Comparison of ENCODE assay signal across 8 mouse cellular contexts in genomic region chr7:19094826-19095750, GRCm38 (mm10). TPM values are rescaled to one million over a fixed set of nuclear protein-coding genes. Genes with fewer than 3 reads are reported as not detected.
DNase-seq lines count a peak whose midpoint lies in the region; ATAC-seq and TF ChIP-seq lines count a peak whose summit lies in the region.

No protein-coding gene starts in this region.

- under 1% methylated on average over 87 of the region's 87 CpGs for WGBS in intestine, embryonic 16.5 days
- under 1% methylated on average over 83 of the region's 87 CpGs for WGBS in lung, adult 2 months
- 1% methylated on average over 87 of the region's 87 CpGs for WGBS in olfactory bulb, adult 2 months

- 0 out of 2 replicates have a peak, but pooled peaks have one; percentile 0 for ATAC-seq in intestine, embryonic 16.5 days

- no peaks in the 10 kb centered on the region for H3K9me3 ChIP-seq in intestine, embryonic 16.5 days (ENCODE audit: control insufficient read depth, low read length)

- peak overlapping the region; percentile 96 for H3K27ac ChIP-seq in intestine, embryonic 16.5 days (ENCODE audit: low read length)
- H3K27ac ChIP-seq in olfactory bulb, adult 2 months (ENCODE audit: insufficient read depth, low read depth, low read length), result no peak overlapping the region

- TF ChIP-seq POLR2A in lung, adult 2 months (IDR thresholded peaks at IDR 0.05; ENCODE audit: borderline replicate concordance, extremely low read depth, low read depth, low read length), result peak; percentile 12; the same call in 1 of the 2 replicates
- no peak for TF ChIP-seq POLR2A in olfactory bulb, adult 2 months (IDR thresholded peaks at IDR 0.05; ENCODE audit: insufficient read depth, low read depth, low read length)

- peaks cover 2% of the 10 kb centered on the region; the same call in 1 of the 2 replicates for H3K36me3 ChIP-seq in intestine, embryonic 16.5 days (ENCODE audit: control insufficient read depth, insufficient read depth, low read length)

- H3K4me3 ChIP-seq in intestine, embryonic 16.5 days (ENCODE audit: low read length), result peak overlapping the region; percentile 78
- H3K4me3 ChIP-seq in lung, adult 2 months (replicated peaks; ENCODE audit: extremely low read depth, low read depth, low read length), result peak overlapping the region; percentile 82
- H3K4me3 ChIP-seq in olfactory bulb, adult 2 months (ENCODE audit: insufficient read depth, low read depth, low read length), result peak overlapping the region; percentile 54

- H3K9ac ChIP-seq in intestine, embryonic 16.5 days (ENCODE audit: low read depth, low read length), result peak overlapping the region; percentile 87

- TF ChIP-seq CTCF in lung, adult 2 months (IDR thresholded peaks at IDR 0.05; ENCODE audit: insufficient read depth, low read length), result no peak
- TF ChIP-seq CTCF in olfactory bulb, adult 2 months (IDR thresholded peaks at IDR 0.05; ENCODE audit: insufficient read depth, low read depth, low read length), result no peak

- peak; percentile 48 for DNase-seq in left cerebral cortex, postnatal 4 days
- no peak for DNase-seq in left cerebral cortex, adult 8-10 months (ENCODE audit: low spot score in 2 of 2)
- DNase-seq in adrenal gland, postnatal 14 days, result peak; percentile 83
- DNase-seq in gastrocnemius, postnatal 10 days, result peak; percentile 72
- peak; percentile 69 for DNase-seq in lung, adult 2 months
- DNase-seq in layer of hippocampus, adult 8-10 months (ENCODE audit: low spot score in 2 of 2), result no peak

- no peaks in the 10 kb centered on the region for H3K27me3 ChIP-seq in intestine, embryonic 16.5 days (replicated peaks; ENCODE audit: control insufficient read depth, insufficient read depth, low read length)

- intact Hi-C loops in left cerebral cortex, postnatal 4 days (cut with DNase I), result no loop called here

- H3K4me1 ChIP-seq in intestine, embryonic 16.5 days (ENCODE audit: control insufficient read depth, insufficient read depth, low read length), result peaks cover 44% of the 10 kb centered on the region
- peaks cover 4% of the 10 kb centered on the region; the same call in 1 of the 2 replicates for H3K4me1 ChIP-seq in lung, adult 2 months (ENCODE audit: control insufficient read depth, insufficient read depth, low read length)
- peaks cover 36% of the 10 kb centered on the region for H3K4me1 ChIP-seq in olfactory bulb, adult 2 months (ENCODE audit: control insufficient read depth, insufficient read depth, low read length)

- peak overlapping the region; percentile 93 for H3K4me2 ChIP-seq in intestine, embryonic 16.5 days (ENCODE audit: low read depth, low read length)

RNA-seq across cellular contexts. Expression of gene Six5, which starts 0.7 kb away (rescaled TPM):
- 1 to 10 TPM; 2.2 to 3.3 TPM for total RNA-seq in left cerebral cortex, postnatal 4 days (2021)
- 1 to 10 TPM; 2.0 to 2.5 (median 2.3) TPM for total RNA-seq in left cerebral cortex, adult 8-10 months (2022)
- 13.3 and 15.3 TPM in 2 replicates for total RNA-seq in adrenal gland, postnatal 14 days (2021)
- 1 to 10 TPM; 5.3 to 7.8 TPM for total RNA-seq in gastrocnemius, postnatal 10 days (2021)
- 7.3 and 7.5 TPM in 2 replicates for polyA plus RNA-seq in intestine, embryonic 16.5 days (2015; fragmentation: Nextera tagmentation; extraction: Ambion mirVana)
- 39.6 and 47.2 TPM in 2 replicates for polyA plus RNA-seq in lung, adult 2 months (2012; rRNA removed)
- not detected in 2 replicates for polyA plus RNA-seq in olfactory bulb, adult 2 months (2012; ENCODE audit: insufficient read depth, insufficient read length, low replicate concordance, missing spikeins)
- 1 to 10 TPM; 2.0 to 3.7 (median 3.6) TPM for total RNA-seq in layer of hippocampus, adult 8-10 months (2022)

RNA-seq across cellular contexts. Expression of gene Dmpk, which starts 11.4 kb away (rescaled TPM):
- total RNA-seq in left cerebral cortex, postnatal 4 days (2021), result 10 to 100 TPM; 45.3 to 46.5 TPM
- 10 to 100 TPM; 25.0 to 39.7 (median 31.6) TPM for total RNA-seq in left cerebral cortex, adult 8-10 months (2022)
- 64.2 and 65.6 TPM in 2 replicates for total RNA-seq in adrenal gland, postnatal 14 days (2021)
- total RNA-seq in gastrocnemius, postnatal 10 days (2021), result 100 to 1,000 TPM; 256 to 267 TPM
- 54.6 and 59.3 TPM in 2 replicates for polyA plus RNA-seq in intestine, embryonic 16.5 days (2015; fragmentation: Nextera tagmentation; extraction: Ambion mirVana)
- 209 and 259 TPM in 2 replicates for polyA plus RNA-seq in lung, adult 2 months (2012; rRNA removed)
- not detected in 2 replicates for polyA plus RNA-seq in olfactory bulb, adult 2 months (2012; ENCODE audit: insufficient read depth, insufficient read length, low replicate concordance, missing spikeins)
- 10 to 100 TPM; 35.6 to 55.8 (median 45.3) TPM for total RNA-seq in layer of hippocampus, adult 8-10 months (2022)

RNA-seq across cellular contexts. Expression of gene Dmwd, which starts 19.1 kb away (rescaled TPM):
- total RNA-seq in left cerebral cortex, postnatal 4 days (2021), result 100 to 1,000 TPM; 147 to 151 TPM
- 100 to 1,000 TPM; 139 to 148 (median 143) TPM for total RNA-seq in left cerebral cortex, adult 8-10 months (2022)
- 45.7 and 47.7 TPM in 2 replicates for total RNA-seq in adrenal gland, postnatal 14 days (2021)
- 10 to 100 TPM; 26.6 to 31.8 TPM for total RNA-seq in gastrocnemius, postnatal 10 days (2021)
- polyA plus RNA-seq in intestine, embryonic 16.5 days (2015; fragmentation: Nextera tagmentation; extraction: Ambion mirVana), result 6.4 and 6.7 TPM in 2 replicates
- 94.6 and 101 TPM in 2 replicates for polyA plus RNA-seq in lung, adult 2 months (2012; rRNA removed)
- polyA plus RNA-seq in olfactory bulb, adult 2 months (2012; ENCODE audit: insufficient read depth, insufficient read length, low replicate concordance, missing spikeins), result not detected in 2 replicates
- 100 to 1,000 TPM; 136 to 144 (median 141) TPM for total RNA-seq in layer of hippocampus, adult 8-10 months (2022)

RNA-seq across cellular contexts. Expression of gene Gm4969, which starts 23.1 kb away (rescaled TPM):
- total RNA-seq in left cerebral cortex, postnatal 4 days (2021), result 10 to 100 TPM in 1 of 2 experiments, 1 to 10 TPM in 1; 9.4 to 11.0 TPM
- under 1 TPM in 3 of 4 experiments, not detected in 1; 0.37 to 0.68 (median 0.48) TPM for total RNA-seq in left cerebral cortex, adult 8-10 months (2022)
- total RNA-seq in adrenal gland, postnatal 14 days (2021), result 0.19 TPM in 1 of 2 replicates, not detected in the other
- total RNA-seq in gastrocnemius, postnatal 10 days (2021), result under 1 TPM in 1 of 2 experiments, not detected in 1; 0.14 TPM
- 1.5 and 2.1 TPM in 2 replicates for polyA plus RNA-seq in intestine, embryonic 16.5 days (2015; fragmentation: Nextera tagmentation; extraction: Ambion mirVana)
- not detected in 2 replicates for polyA plus RNA-seq in lung, adult 2 months (2012; rRNA removed)
- polyA plus RNA-seq in olfactory bulb, adult 2 months (2012; ENCODE audit: insufficient read depth, insufficient read length, low replicate concordance, missing spikeins), result not detected in 2 replicates
- total RNA-seq in layer of hippocampus, adult 8-10 months (2022), result under 1 TPM; 0.18 to 0.57 (median 0.31) TPM

RNA-seq across cellular contexts. Expression of gene Fbxo46, which starts 24.6 kb away (rescaled TPM):
- 10 to 100 TPM; 17.7 to 18.9 TPM for total RNA-seq in left cerebral cortex, postnatal 4 days (2021)
- 10 to 100 TPM; 13.2 to 15.7 (median 14.2) TPM for total RNA-seq in left cerebral cortex, adult 8-10 months (2022)
- 11.2 and 11.9 TPM in 2 replicates for total RNA-seq in adrenal gland, postnatal 14 days (2021)
- 1 to 10 TPM; 2.7 to 4.2 TPM for total RNA-seq in gastrocnemius, postnatal 10 days (2021)
- polyA plus RNA-seq in intestine, embryonic 16.5 days (2015; fragmentation: Nextera tagmentation; extraction: Ambion mirVana), result 10.8 and 11.0 TPM in 2 replicates
- 10.7 and 12.3 TPM in 2 replicates for polyA plus RNA-seq in lung, adult 2 months (2012; rRNA removed)
- polyA plus RNA-seq in olfactory bulb, adult 2 months (2012; ENCODE audit: insufficient read depth, insufficient read length, low replicate concordance, missing spikeins), result not detected in 2 replicates
- 10 to 100 TPM; 13.3 to 15.1 (median 14.4) TPM for total RNA-seq in layer of hippocampus, adult 8-10 months (2022)

Comparison
In these comparisons a context has a peak if more than half of its experiments do, and no peak if none do; other contexts are left out.
1. DNase-seq: peak in left cerebral cortex, postnatal 4 days (single experiment), adrenal gland, postnatal 14 days (single experiment), gastrocnemius, postnatal 10 days (single experiment) and lung, adult 2 months (single experiment); none in left cerebral cortex, adult 8-10 months (0 of 2) and layer of hippocampus, adult 8-10 months (0 of 2).
2. Peak in every context shown above with its lines, with median percentiles within 50 percentile points of each other: H3K4me3 ChIP-seq.